Mouse (Mus musculus) adrenal gland, postnatal 10 days (tissue): ENCODE measurements around the gene Ppp6r2. TPM values are rescaled to one million over a fixed set of nuclear protein-coding genes. Genes with fewer than 3 reads are reported as not detected.
A peak's percentile ranks its signal among the peaks of the same experiment; 100 is the strongest.

Experiments
- DNase-seq: peaks from one replicate; pipeline ENCODE4 v3.0.0; 2021; ENCODE audit warnings: mixed read lengths
- microRNA-seq: library from miRNA; unstranded; fragments of <30 nt; microRNA quantifications from one replicate; pipeline ENCODE4 v1.2.0, GENCODE M21; 2021
- total RNA-seq, 2 experiments: library from RNA; stranded (reverse); gene quantifications; 2 replicates each; pipeline ENCODE4 v1.2.3; 2021

Ppp6r2 gene
- total RNA-seq, 2 experiments from 2014 or later, result 41.8 to 52.0 TPM

DNA sequence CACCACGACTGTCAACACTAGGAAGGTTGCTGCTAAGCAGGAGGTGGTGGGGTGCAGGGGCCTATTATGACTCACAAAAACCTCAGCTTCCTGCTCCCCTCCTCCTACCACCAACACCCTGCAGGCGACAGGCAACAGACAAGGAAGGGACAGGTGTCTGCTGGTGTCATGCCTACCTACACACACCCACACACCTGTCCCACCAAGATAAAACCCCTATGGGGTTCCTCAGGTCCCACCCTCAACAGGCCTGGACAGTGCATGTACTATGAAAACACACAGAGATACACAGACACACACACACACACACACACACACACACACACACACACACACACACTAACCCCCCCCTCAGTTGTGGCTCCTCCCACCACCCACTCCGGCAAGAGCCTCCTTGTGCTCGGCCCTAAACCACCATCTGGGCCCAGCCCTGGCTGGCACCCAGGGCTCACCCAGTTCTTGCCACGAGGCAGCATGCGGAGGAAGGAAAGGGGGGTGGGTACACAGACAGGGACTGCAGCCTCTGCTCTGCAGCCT is 98.7 kb downstream of the Ppp6r2 start:
- DNase-seq, result no peak

- no peak for DNase-seq
Observed at GRCm38 (mm10) chr15:89313359-89313758, 102.0 kb downstream of the Ppp6r2 start.

GRCm38 (mm10) chr15:89314107-89314506 is 102.8 kb downstream of the Ppp6r2 start:
- no peak for DNase-seq

DNA sequence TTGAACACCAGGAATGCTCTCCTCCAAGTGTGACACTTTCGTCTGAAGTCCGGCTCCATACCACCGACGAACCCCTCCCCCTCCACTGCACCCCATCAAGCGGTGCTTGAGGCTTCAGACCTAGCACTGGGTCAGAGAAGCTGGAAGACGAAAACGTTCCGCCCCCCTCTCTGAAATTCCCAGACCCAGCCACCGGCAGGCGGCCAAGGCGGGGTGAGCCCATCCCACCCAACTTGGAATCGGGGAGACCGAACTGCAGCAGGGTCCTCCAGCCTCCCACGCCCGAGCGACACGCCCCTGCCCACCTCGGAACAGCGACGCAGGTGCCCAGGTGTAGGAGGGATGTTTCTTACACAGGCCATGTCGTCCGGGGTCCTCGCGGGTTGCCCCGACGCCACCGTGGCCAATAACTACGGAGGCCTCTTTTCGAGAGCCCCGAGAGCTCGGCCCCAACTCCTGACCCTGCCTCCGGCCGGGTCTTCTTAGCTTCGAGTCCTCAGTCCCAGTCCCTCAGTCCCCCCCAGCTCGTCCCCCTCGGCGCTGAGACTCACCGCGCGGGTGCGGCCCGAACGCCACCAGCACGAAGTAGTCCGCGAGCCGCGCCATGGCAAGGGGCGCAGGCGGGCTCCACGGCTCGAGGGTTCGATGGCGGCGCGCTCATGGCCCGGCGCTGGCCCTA is 103.3 kb downstream of the Ppp6r2 start:
- DNase-seq, result peak; percentile 37

- peak; percentile 99 for DNase-seq
Observed at GRCm38 (mm10) chr15:89315190-89315731, 103.9 kb downstream of the Ppp6r2 start, which contains the start of gene Sbf1. Gene Sbf1, minus strand, starts transcription at chr15:89315311.

- no peak for DNase-seq
Observed at GRCm38 (mm10) chr15:89316146-89316545, 104.8 kb downstream of the Ppp6r2 start.

GRCm38 (mm10) chr15:89321264-89321663 is 109.9 kb downstream of the Ppp6r2 start:
- DNase-seq, result no peak

GRCm38 (mm10) chr15:89322670-89323522 is 111.5 kb downstream of the Ppp6r2 start, which contains the start of gene Adm2:
Gene Adm2, plus strand, starts transcription at chr15:89322720.
- DNase-seq, result no peak

DNA sequence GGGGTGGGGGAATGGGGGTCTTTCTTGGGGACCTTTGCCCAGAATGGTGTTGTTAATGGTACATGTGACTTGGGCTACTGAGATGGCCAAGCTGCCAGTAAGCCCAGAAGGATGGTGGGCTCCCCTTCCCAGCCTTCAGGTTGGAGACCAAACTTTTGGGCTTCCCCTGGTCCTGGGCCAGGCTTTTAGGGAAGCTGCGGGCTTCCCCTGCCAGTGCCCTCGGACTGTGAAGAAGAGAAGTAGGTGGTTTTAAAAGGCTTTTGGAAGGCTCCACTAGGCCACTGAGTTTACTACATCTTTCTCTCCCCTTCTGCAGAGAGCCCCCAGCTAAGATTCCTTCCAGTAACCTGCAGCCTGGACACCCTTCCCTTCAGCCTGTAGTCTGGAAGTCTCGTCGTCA is 112.3 kb downstream of the Ppp6r2 start:
- DNase-seq, result no peak

- no peak for DNase-seq
Observed at GRCm38 (mm10) chr15:89326441-89326840, 115.1 kb downstream of the Ppp6r2 start.

DNA sequence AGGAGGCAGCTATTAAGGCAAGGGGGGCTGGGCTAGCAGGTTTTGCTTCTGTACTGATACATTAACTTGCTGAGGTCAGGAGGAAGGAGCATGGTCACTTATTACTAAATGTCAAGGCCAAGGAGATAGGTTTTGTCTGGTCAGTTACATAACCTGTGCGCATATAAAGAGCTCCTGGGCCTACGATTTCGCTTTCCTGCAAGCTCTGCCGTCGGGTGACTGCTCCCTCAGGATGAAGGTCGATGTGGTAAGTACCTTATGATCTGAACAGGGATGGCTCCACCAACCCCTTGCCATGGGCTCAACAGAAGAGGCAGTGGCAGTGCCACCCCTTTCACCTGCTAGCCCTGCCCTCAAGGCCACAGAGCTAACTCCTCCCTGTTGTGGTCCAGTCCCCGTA is 122.9 kb downstream of the Ppp6r2 start, which contains the start of gene Miox:
Miox (plus strand) TSS at position 128 of the 400 bp plus-strand sequence.
- no peak for DNase-seq

DNA sequence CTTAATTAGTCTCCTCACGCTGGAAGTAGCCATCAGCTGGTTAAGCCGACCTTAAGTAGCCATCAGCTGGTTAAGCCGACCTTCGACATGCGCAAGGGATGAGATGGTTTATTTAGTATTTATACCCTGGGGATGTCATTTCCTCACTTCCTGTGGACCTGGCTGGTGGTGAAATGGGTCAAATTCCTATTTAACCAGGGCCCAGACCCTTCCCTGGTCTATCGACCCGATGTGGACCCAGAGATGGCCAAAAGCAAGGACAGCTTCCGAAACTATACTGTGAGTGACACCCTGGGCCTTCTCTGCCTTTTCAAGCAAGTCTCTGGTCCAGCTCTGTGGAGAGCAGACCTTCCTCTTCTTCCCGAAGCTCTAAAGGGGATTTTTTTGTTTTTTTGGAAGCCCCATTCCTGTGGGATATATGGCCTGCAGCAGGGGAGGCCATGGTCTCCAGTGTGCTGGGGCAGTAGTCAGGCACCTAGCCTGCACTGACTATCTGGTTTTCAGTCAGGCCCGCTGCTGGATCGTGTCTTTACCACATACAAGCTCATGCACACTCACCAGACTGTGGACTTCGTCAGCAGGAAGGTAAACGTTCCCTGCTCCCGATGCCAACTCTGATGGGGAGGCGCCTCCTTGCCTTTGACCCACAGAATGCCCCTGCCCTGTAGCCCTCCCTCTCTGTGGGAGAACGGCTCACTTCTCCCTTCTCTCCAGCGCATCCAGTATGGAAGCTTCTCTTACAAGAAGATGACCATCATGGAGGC is 123.6 kb downstream of the Ppp6r2 start:
- no peak for DNase-seq

- no peak for DNase-seq
Observed at GRCm38 (mm10) chr15:89336422-89336821, 125.1 kb downstream of the Ppp6r2 start.

Small RNA genes lying within 50 kb of the gene (microRNA-seq; reads per million reads assigned to microRNA genes)
- gene Mir6958, result not detected
- gene Mir6959, result not detected
- gene Mir7118, result not detected

Other genes with a start within 250 kb of the Ppp6r2 start
- under 1 TPM in 1 of 2 experiments, not detected in 1; 0.09 TPM for gene Mlc1, start 232.5 kb upstream of the Ppp6r2 start, total RNA-seq
- not detected for gene Mov10l1, start 228.6 kb upstream of the Ppp6r2 start, total RNA-seq
- 1 to 10 TPM; 1.5 to 1.9 TPM for gene Panx2, start 151.8 kb upstream of the Ppp6r2 start, total RNA-seq
- gene Trabd, start 136.4 kb upstream of the Ppp6r2 start, total RNA-seq, result 10 to 100 TPM; 42.9 to 48.5 TPM
- 10 to 100 TPM; 29.8 to 29.9 TPM for gene Selenoo, start 122.5 kb upstream of the Ppp6r2 start, total RNA-seq
- gene Tubgcp6, start 88.4 kb upstream of the Ppp6r2 start, total RNA-seq, result 10 to 100 TPM; 13.5 to 18.6 TPM
- 10 to 100 TPM; 10.5 to 17.8 TPM for gene Hdac10, start 82.9 kb upstream of the Ppp6r2 start, total RNA-seq
- 10 to 100 TPM; 10.1 to 19.3 TPM for gene Mapk12, start 70.8 kb upstream of the Ppp6r2 start, total RNA-seq
- gene Mapk11, start 61.9 kb upstream of the Ppp6r2 start, total RNA-seq, result 1 to 10 TPM; 5.1 to 7.3 TPM
- 100 to 1,000 TPM in 1 of 2 experiments, 10 to 100 TPM in 1; 96.8 to 105 TPM for gene Plxnb2, start 30.8 kb upstream of the Ppp6r2 start, total RNA-seq
- gene Dennd6b, start 15.1 kb upstream of the Ppp6r2 start, total RNA-seq, result 1 to 10 TPM; 4.7 to 7.4 TPM
- 10 to 100 TPM; 80.3 to 85.7 TPM for gene Sbf1, start 103.8 kb downstream of the Ppp6r2 start, total RNA-seq
- not detected for gene Adm2, start 111.2 kb downstream of the Ppp6r2 start, total RNA-seq
- gene Miox, start 122.8 kb downstream of the Ppp6r2 start, total RNA-seq, result 1 to 10 TPM; 1.8 to 3.3 TPM
- gene Lmf2, start 144.1 kb downstream of the Ppp6r2 start, total RNA-seq, result 10 to 100 TPM; 38.6 to 41.9 TPM
- 100 to 1,000 TPM in 1 of 2 experiments, 10 to 100 TPM in 1; 89.2 to 103 TPM for gene Ncaph2, start 144.2 kb downstream of the Ppp6r2 start, total RNA-seq
- 10 to 100 TPM; 34.7 to 43.7 TPM for gene Sco2, start 162.3 kb downstream of the Ppp6r2 start, total RNA-seq
- 1 to 10 TPM; 3.4 to 9.8 TPM for gene Tymp, start 165.5 kb downstream of the Ppp6r2 start, total RNA-seq
- gene Odf3b, start 167.7 kb downstream of the Ppp6r2 start, total RNA-seq, result 1 to 10 TPM; 1.4 to 1.5 TPM
- gene Klhdc7b, start 173.4 kb downstream of the Ppp6r2 start, total RNA-seq, result under 1 TPM in 1 of 2 experiments, not detected in 1; 0.06 TPM
- gene Syce3, start 198.9 kb downstream of the Ppp6r2 start, total RNA-seq, result not detected
- 100 to 1,000 TPM; 554 to 660 TPM for gene Cpt1b, start 214.3 kb downstream of the Ppp6r2 start, total RNA-seq
- gene C730034F03Rik, start 218.0 kb downstream of the Ppp6r2 start, total RNA-seq, result 1 to 10 TPM; 2.5 to 3.5 TPM
- gene Gm44502, start 218.1 kb downstream of the Ppp6r2 start, total RNA-seq, result 1 to 10 TPM; 5.6 to 9.2 TPM
- gene Chkb, start 218.4 kb downstream of the Ppp6r2 start, total RNA-seq, result 100 to 1,000 TPM; 106 to 128 TPM
- gene Mapk8ip2, start 242.4 kb downstream of the Ppp6r2 start, total RNA-seq, result 10 to 100 TPM in 1 of 2 experiments, 1 to 10 TPM in 1; 6.9 to 12.7 TPM